Mouse (Mus musculus) midbrain, embryonic 16.5 days (tissue): ENCODE measurements around the gene Hmces. TPM values are rescaled to one million over a fixed set of nuclear protein-coding genes. Genes with fewer than 3 reads are reported as not detected.

Source experiments
- ATAC-seq: fragments of 200-750 bp; cut with Nextera tagmentation; 2 replicates; pipeline ENCODE4 v1.8.0; 2017; ENCODE audit warnings: moderate TSS enrichment
- H3K27ac ChIP-seq: fragments of 300-500 bp; sonication (generic); 2 replicates; pipeline ENCODE4 v1.5.1; 2014; ENCODE audit warnings: mild to moderate bottlenecking, low read length, mixed read lengths
- H3K27me3 ChIP-seq: fragments of 300-500 bp; sonication (generic); 2 replicates; pipeline ENCODE4 v1.6.1; 2014; ENCODE audit warnings: low read depth, low read length, mixed read lengths; ENCODE audit not compliant: control insufficient read depth, insufficient read depth
- H3K36me3 ChIP-seq: fragments of 300-500 bp; sonication (generic); 2 replicates; pipeline ENCODE4 v1.6.1; 2014; ENCODE audit warnings: mild to moderate bottlenecking, low read length, moderate library complexity, mixed read lengths; ENCODE audit not compliant: control insufficient read depth, insufficient read depth
- H3K4me1 ChIP-seq: fragments of 300-500 bp; sonication (generic); 2 replicates; pipeline ENCODE4 v1.6.1; 2014; ENCODE audit warnings: mild to moderate bottlenecking, low read length, mixed read lengths; ENCODE audit not compliant: control insufficient read depth, insufficient read depth
- H3K4me2 ChIP-seq: fragments of 300-500 bp; sonication (generic); 2 replicates; pipeline ENCODE4 v1.6.1; 2014; ENCODE audit warnings: mild to moderate bottlenecking, low read length, mixed read lengths
- H3K4me3 ChIP-seq: fragments of 300-500 bp; sonication (generic); 2 replicates; pipeline ENCODE4 v1.5.1; 2014; ENCODE audit warnings: low read depth, mild to moderate bottlenecking, low read length, moderate library complexity, mixed read lengths
- H3K9ac ChIP-seq: fragments of 300-500 bp; sonication (generic); 2 replicates; pipeline ENCODE4 v1.6.1; 2014; ENCODE audit warnings: low read depth, low read length, mixed read lengths
- H3K9me3 ChIP-seq: fragments of 300-500 bp; sonication (generic); replicated peaks from 2 replicates; pipeline ENCODE4 v1.6.1; 2014; ENCODE audit warnings: mild to moderate bottlenecking, low read length, mixed read lengths; ENCODE audit not compliant: control insufficient read depth, poor library complexity, severe bottlenecking
- WGBS: fragments of 180-500 bp; shearing (Covaris S2); extraction: QIAGEN DNeasy Blood & Tissue Kit; methylation state at CpG from one replicate; pipeline ENCODE4 v1.1.7; 2014; 5-methylcytosine and 5-hydroxymethylcytosine counted together
- microRNA-seq: library from miRNA; unstranded; fragments of <30 nt; microRNA quantifications from one replicate; pipeline ENCODE4, GENCODE M21; 2017
- polyA plus RNA-seq: library from polyadenylated mRNA; unstranded; fragments of >200 nt; fragmentation: Nextera tagmentation; extraction: Ambion mirVana; gene quantifications from 2 replicates; pipeline ENCODE4 v1.2.1, GENCODE M21; 2015

The Hmces gene
- polyA plus RNA-seq, 1 experiment from 2014 or later, result 42.1 TPM

DNA sequence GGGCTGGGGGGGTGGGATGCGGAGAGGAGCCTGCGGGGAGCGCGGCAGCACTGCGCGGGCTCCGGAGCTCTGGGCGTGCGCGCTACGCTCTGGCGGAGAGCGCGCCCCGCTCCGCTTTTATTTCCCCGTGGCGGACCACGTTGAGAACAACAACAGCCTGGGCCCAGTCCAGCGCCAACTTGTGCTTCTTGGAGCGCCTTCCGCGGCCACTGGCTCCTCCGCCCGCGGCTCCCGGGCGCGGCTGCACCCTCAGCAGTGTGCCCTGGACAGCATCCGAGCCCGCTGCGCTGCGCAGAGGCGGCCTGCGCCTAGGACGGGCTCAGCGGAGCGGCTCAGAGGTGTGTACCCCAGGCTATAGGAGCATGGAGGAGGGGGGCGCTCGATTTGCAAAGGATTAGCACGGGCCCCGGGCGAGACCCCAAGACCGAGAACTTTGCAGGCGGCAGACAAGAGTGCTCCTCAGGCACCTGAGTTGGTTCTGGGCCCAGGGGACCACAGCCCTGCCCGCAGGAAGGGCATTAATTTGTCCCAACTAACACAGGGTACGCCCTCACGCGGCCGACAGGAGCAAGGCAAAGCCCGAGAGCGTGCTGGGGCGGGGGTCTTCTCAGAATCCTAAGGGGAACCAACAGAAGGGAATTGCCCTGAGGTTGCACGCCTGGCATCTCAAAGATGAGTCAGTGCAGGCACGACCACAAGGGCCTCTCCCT, 68.0 kb downstream of the Hmces start, which contains the start of gene H1fx:
H1fx (minus strand) TSS at position 91 of the 710 bp plus-strand sequence.
- H3K9ac ChIP-seq, result peak within 1 kb of the TSS; percentile 93
- H3K27ac ChIP-seq, result peak within 1 kb of the TSS; percentile 93
- under 1% methylated on average over 41 of the region's 55 CpGs for WGBS
- H3K4me2 ChIP-seq, result peak within 1 kb of the TSS; percentile 71
- no peaks in the 10 kb centered on the region; the same call in 1 of the 2 replicates for H3K36me3 ChIP-seq
- no peaks in the 10 kb centered on the region for H3K9me3 ChIP-seq
- peak; percentile 79 for ATAC-seq
- H3K27me3 ChIP-seq, result no peaks in the 10 kb centered on the region
- peaks cover 17% of the 10 kb centered on the region for H3K4me1 ChIP-seq
- peak within 1 kb of the TSS; percentile 97 for H3K4me3 ChIP-seq

- 67% methylated on average over 9 of the region's 9 CpGs for WGBS
- H3K4me1 ChIP-seq, result peaks cover 17% of the 10 kb centered on the region
- no peak for ATAC-seq
- peak overlapping the region; percentile 93 for H3K9ac ChIP-seq
- H3K27me3 ChIP-seq, result no peaks in the 10 kb centered on the region
- H3K9me3 ChIP-seq, result no peaks in the 10 kb centered on the region
- no peaks in the 10 kb centered on the region; the same call in 1 of the 2 replicates for H3K36me3 ChIP-seq
- peak overlapping the region; percentile 93; the same call in 1 of the 2 replicates for H3K27ac ChIP-seq
- H3K4me2 ChIP-seq, result peak overlapping the region; percentile 71
- peak overlapping the region; percentile 97 for H3K4me3 ChIP-seq
Observed at GRCm38 (mm10) chr6:87982506-87982905, 68.8 kb downstream of the Hmces start.

Small RNA genes within 50 kb of the gene (microRNA-seq; reads per million reads assigned to microRNA genes)
- gene Gm47286, result 1.0 reads per million

Other genes with a start within 250 kb of the Hmces start
- gene Aplf, start 241.7 kb upstream of the Hmces start, polyA plus RNA-seq, result 7.1 and 7.7 TPM in 2 replicates
- gene Efcc1, start 183.1 kb upstream of the Hmces start, polyA plus RNA-seq, result 4.6 and 5.5 TPM in 2 replicates
- 0.50 and 0.66 TPM in 2 replicates for gene Gp9, start 135.9 kb upstream of the Hmces start, polyA plus RNA-seq
- 9.7 and 11.0 TPM in 2 replicates for gene Rab43, start 101.8 kb upstream of the Hmces start, polyA plus RNA-seq
- gene Gm45140, start 78.1 kb upstream of the Hmces start, polyA plus RNA-seq, result 2.5 and 4.0 TPM in 2 replicates
- gene Isy1, start 75.1 kb upstream of the Hmces start, polyA plus RNA-seq, result 26.2 and 27.5 TPM in 2 replicates
- 484 and 498 TPM in 2 replicates for gene Cnbp, start 62.8 kb upstream of the Hmces start, polyA plus RNA-seq
- gene Copg1, start 26.1 kb upstream of the Hmces start, polyA plus RNA-seq, result 198 and 203 TPM in 2 replicates
- 13.5 and 14.4 TPM in 2 replicates for gene H1fx, start 67.7 kb downstream of the Hmces start, polyA plus RNA-seq
- 357 and 370 TPM in 2 replicates for gene Rab7, start 131.3 kb downstream of the Hmces start, polyA plus RNA-seq
- gene Rpn1, start 170.5 kb downstream of the Hmces start, polyA plus RNA-seq, result 321 and 328 TPM in 2 replicates